Mouse (Mus musculus) heart, embryonic 15.5 days (tissue): ENCODE data around the gene Met. TPM values are rescaled to one million over a fixed set of nuclear protein-coding genes. Genes with fewer than 3 reads are reported as not detected.

Source experiments
- ATAC-seq: fragments of 200-750 bp; cut with Nextera tagmentation; replicated peaks from 2 replicates; pipeline ENCODE4 v1.8.0; 2017; ENCODE audit warnings: low read depth, moderate TSS enrichment; ENCODE audit not compliant: insufficient number of reproducible peaks, insufficient read depth, low FRiP score
- H3K27ac ChIP-seq: fragments of 300-500 bp; sonication (generic); 2 replicates; pipeline ENCODE4 v1.5.1; 2015; ENCODE audit warnings: mild to moderate bottlenecking, inconsistent platforms
- H3K27me3 ChIP-seq: fragments of 300-500 bp; sonication (generic); 2 replicates; pipeline ENCODE4 v1.6.1; 2015; ENCODE audit warnings: inconsistent platforms
- H3K36me3 ChIP-seq: fragments of 300-500 bp; sonication (generic); 2 replicates; pipeline ENCODE4 v1.6.1; 2015; ENCODE audit warnings: mild to moderate bottlenecking, inconsistent platforms
- H3K4me1 ChIP-seq: fragments of 300-500 bp; sonication (generic); replicated peaks from 2 replicates; pipeline ENCODE4 v1.6.1; 2015; ENCODE audit warnings: inconsistent platforms
- H3K4me2 ChIP-seq: fragments of 300-500 bp; sonication (generic); 2 replicates; pipeline ENCODE4 v1.6.1; 2015; ENCODE audit warnings: inconsistent platforms, mild to moderate bottlenecking, moderate library complexity
- H3K4me3 ChIP-seq: fragments of 300-500 bp; sonication (generic); 2 replicates; pipeline ENCODE4 v1.5.1; 2015; ENCODE audit warnings: mild to moderate bottlenecking, inconsistent platforms
- H3K9ac ChIP-seq: fragments of 300-500 bp; sonication (generic); 2 replicates; pipeline ENCODE4 v1.6.1; 2015; ENCODE audit warnings: mild to moderate bottlenecking, inconsistent platforms
- H3K9me3 ChIP-seq: fragments of 300-500 bp; sonication (generic); replicated peaks from 2 replicates; pipeline ENCODE4 v1.6.1; 2016; ENCODE audit warnings: inconsistent platforms
- WGBS: fragments of 180-500 bp; shearing (Covaris S2); methylation state at CpG from one replicate; pipeline ENCODE4 v1.1.7; 2015; ENCODE audit warnings: mixed read lengths; 5-methylcytosine and 5-hydroxymethylcytosine counted together
- polyA plus RNA-seq: library from polyadenylated mRNA; unstranded; fragments of >200 nt; fragmentation: Nextera tagmentation; extraction: Ambion mirVana; gene quantifications from 2 replicates; pipeline ENCODE4 v1.2.1, GENCODE M21; 2015

Met gene
- polyA plus RNA-seq, 1 experiment from 2014 or later, result 1.9 TPM

- Histone ChIP-seq H3K36me3 (no peaks in the 10 kb centered on the region), H3K4me2 (peak overlapping the region; percentile 61), H3K27ac (no peak overlapping the region), H3K9ac (no peak overlapping the region), H3K4me3 (peak overlapping the region; percentile 42), H3K4me1 (no peaks in the 10 kb centered on the region), H3K9me3 (no peaks in the 10 kb centered on the region), H3K27me3 (no peaks in the 10 kb centered on the region)
- WGBS, result 25% methylated on average over 13 of the region's 13 CpGs
- ATAC-seq, result no peak
These were observed 120.4 kb downstream of the Met start for GRCm38 (mm10) chr6:17583982-17584381.

- no peak overlapping the region for H3K4me3 ChIP-seq
- H3K36me3 ChIP-seq, result no peaks in the 10 kb centered on the region
- no peaks in the 10 kb centered on the region for H3K4me1 ChIP-seq
- H3K9ac ChIP-seq, result no peak overlapping the region
- H3K9me3 ChIP-seq, result peaks cover 9% of the 10 kb centered on the region; the same call in 1 of the 2 replicates
- H3K4me2 ChIP-seq, result no peak overlapping the region
- ATAC-seq, result no peak
- WGBS, result 33% methylated on average over 16 of the region's 16 CpGs
- H3K27ac ChIP-seq, result no peak overlapping the region
- H3K27me3 ChIP-seq, result no peaks in the 10 kb centered on the region
These were observed 125.7 kb downstream of the Met start for GRCm38 (mm10) chr6:17589049-17589952.

GRCm38 (mm10) chr6:17589953-17590627 lies 126.5 kb downstream of the Met start:
- H3K27ac ChIP-seq, result no peak overlapping the region
- 41% methylated on average over 8 of the region's 8 CpGs for WGBS
- no peak for ATAC-seq
- H3K4me1 ChIP-seq, result no peaks in the 10 kb centered on the region
- no peak overlapping the region for H3K9ac ChIP-seq
- no peaks in the 10 kb centered on the region for H3K27me3 ChIP-seq
- no peaks in the 10 kb centered on the region for H3K36me3 ChIP-seq
- H3K9me3 ChIP-seq, result peaks cover 10% of the 10 kb centered on the region; the same call in 1 of the 2 replicates
- H3K4me3 ChIP-seq, result no peak overlapping the region
- no peak overlapping the region for H3K4me2 ChIP-seq

GRCm38 (mm10) chr6:17593971-17594370 lies 130.4 kb downstream of the Met start:
- Histone ChIP-seq H3K9me3 (peaks cover 10% of the 10 kb centered on the region; the same call in 1 of the 2 replicates), H3K4me1 (no peaks in the 10 kb centered on the region), H3K4me2 (no peak overlapping the region), H3K27me3 (no peaks in the 10 kb centered on the region), H3K27ac (no peak overlapping the region), H3K36me3 (no peaks in the 10 kb centered on the region), H3K9ac (no peak overlapping the region), H3K4me3 (no peak overlapping the region)
- 74% methylated on average over 2 of the region's 2 CpGs for WGBS
- no peak for ATAC-seq

- Histone ChIP-seq H3K4me1 (no peaks in the 10 kb centered on the region), H3K36me3 (no peaks in the 10 kb centered on the region), H3K9me3 (peaks cover 10% of the 10 kb centered on the region; the same call in 1 of the 2 replicates), H3K9ac (no peak overlapping the region), H3K27ac (no peak overlapping the region), H3K27me3 (no peaks in the 10 kb centered on the region), H3K4me3 (no peak overlapping the region), H3K4me2 (no peak overlapping the region)
- WGBS, result 70% methylated on average over 11 of the region's 11 CpGs
- no peak for ATAC-seq
These were observed 132.3 kb downstream of the Met start for GRCm38 (mm10) chr6:17595712-17596462.

- ATAC-seq, result no peak
- Histone ChIP-seq H3K27me3 (no peaks in the 10 kb centered on the region), H3K9ac (no peak overlapping the region), H3K4me2 (no peak overlapping the region), H3K4me1 (no peaks in the 10 kb centered on the region), H3K27ac (no peak overlapping the region), H3K9me3 (peaks cover under 1% of the 10 kb centered on the region; the same call in 1 of the 2 replicates), H3K36me3 (no peaks in the 10 kb centered on the region), H3K4me3 (no peak overlapping the region)
- WGBS, result 85% methylated on average over 5 of the region's 5 CpGs
These were observed 135.8 kb downstream of the Met start for GRCm38 (mm10) chr6:17599373-17599772.

- H3K9ac ChIP-seq, result no peak overlapping the region
- no peak for ATAC-seq
- 22% methylated on average over 2 of the region's 2 CpGs for WGBS
These were observed 137.9 kb downstream of the Met start for GRCm38 (mm10) chr6:17601526-17601925.

GRCm38 (mm10) chr6:17606915-17607314 lies 143.3 kb downstream of the Met start:
- Histone ChIP-seq H3K9ac (no peak overlapping the region), H3K27me3 (no peaks in the 10 kb centered on the region), H3K4me1 (no peaks in the 10 kb centered on the region), H3K9me3 (no peaks in the 10 kb centered on the region), H3K27ac (no peak overlapping the region), H3K36me3 (no peaks in the 10 kb centered on the region), H3K4me3 (no peak overlapping the region), H3K4me2 (no peak overlapping the region)
- WGBS, result 68% methylated on average over 1 of the region's 1 CpGs
- ATAC-seq, result no peak

More at GRCm38 (mm10) chr6:17601526-17601925, 137.9 kb downstream of the Met start:
- H3K9me3 ChIP-seq, result no peaks in the 10 kb centered on the region
- H3K36me3 ChIP-seq, result no peaks in the 10 kb centered on the region
- no peak overlapping the region for H3K4me2 ChIP-seq
- no peaks in the 10 kb centered on the region for H3K27me3 ChIP-seq
- H3K4me1 ChIP-seq, result no peaks in the 10 kb centered on the region
- no peak overlapping the region for H3K4me3 ChIP-seq
- H3K27ac ChIP-seq, result no peak overlapping the region

- Histone ChIP-seq H3K27ac (no peak overlapping the region), H3K9me3 (no peaks in the 10 kb centered on the region), H3K9ac (no peak overlapping the region), H3K4me3 (no peak overlapping the region), H3K36me3 (no peaks in the 10 kb centered on the region), H3K4me2 (no peak overlapping the region), H3K27me3 (no peaks in the 10 kb centered on the region), H3K4me1 (no peaks in the 10 kb centered on the region)
- no peak for ATAC-seq
- WGBS, result 71% methylated on average over 11 of the region's 11 CpGs
These were observed 147.9 kb downstream of the Met start for GRCm38 (mm10) chr6:17611352-17612010.

- 73% methylated on average over 4 of the region's 4 CpGs for WGBS
- H3K27ac ChIP-seq, result no peak overlapping the region
- no peaks in the 10 kb centered on the region for H3K4me1 ChIP-seq
- H3K9ac ChIP-seq, result no peak overlapping the region
- H3K9me3 ChIP-seq, result no peaks in the 10 kb centered on the region
- H3K4me2 ChIP-seq, result no peak overlapping the region
- no peaks in the 10 kb centered on the region for H3K36me3 ChIP-seq
- H3K4me3 ChIP-seq, result no peak overlapping the region
- no peaks in the 10 kb centered on the region for H3K27me3 ChIP-seq
- no peak for ATAC-seq
These were observed 149.1 kb downstream of the Met start for GRCm38 (mm10) chr6:17612652-17613051.

GRCm38 (mm10) chr6:17620823-17621222 lies 157.2 kb downstream of the Met start:
- no peak for ATAC-seq
- WGBS, result 79% methylated on average over 4 of the region's 4 CpGs
- H3K9me3 ChIP-seq, result no peaks in the 10 kb centered on the region
- no peak overlapping the region for H3K4me3 ChIP-seq
- H3K4me2 ChIP-seq, result no peak overlapping the region
- H3K27me3 ChIP-seq, result no peaks in the 10 kb centered on the region
- H3K36me3 ChIP-seq, result no peaks in the 10 kb centered on the region
- no peak overlapping the region for H3K27ac ChIP-seq
- H3K9ac ChIP-seq, result no peak overlapping the region
- no peaks in the 10 kb centered on the region for H3K4me1 ChIP-seq
